18 mouse cellular contexts compared by ENCODE assay signal in the genomic region with DNA sequence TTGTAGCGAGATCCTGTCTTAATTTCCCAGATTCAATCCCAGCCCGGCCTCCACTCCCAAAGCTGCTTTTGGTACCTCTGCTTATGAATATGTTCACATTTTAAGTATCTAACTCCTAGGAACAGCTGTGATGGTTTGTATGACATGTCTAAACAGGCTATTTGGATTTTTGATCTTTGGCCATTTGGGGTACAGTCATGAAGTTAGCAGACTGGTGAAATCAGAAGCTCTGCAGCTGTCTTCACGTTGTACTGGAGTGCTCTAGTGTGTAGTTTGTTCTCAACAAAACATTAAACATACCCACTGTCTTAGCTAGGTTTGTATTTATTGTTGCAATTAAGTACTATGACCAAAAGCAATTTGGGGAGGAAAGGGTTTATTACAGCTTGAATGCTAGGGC. TPM values are rescaled to one million over a fixed set of nuclear protein-coding genes. Genes with fewer than 3 reads are reported as not detected.
A peak's percentile ranks its signal among the peaks of the same experiment; 100 is the strongest.
DNase-seq lines count a peak whose midpoint lies in the region; ATAC-seq and TF ChIP-seq lines count a peak whose summit lies in the region.
"Had no signal": no experiment of that assay in that cellular context is flagged by ENCODE, and none has a peak within 500 bp of the region (broad histone marks: within the 10 kb centered on the region; RNA-seq: fewer than 3 reads in every experiment).

No protein-coding gene starts in this region.

- no peak for DNase-seq in layer of hippocampus, adult 2 months (ENCODE audit: low spot score in 2 of 2)
- no peak for DNase-seq in layer of hippocampus, postnatal 14 days (ENCODE audit: low spot score in 2 of 2)
- DNase-seq in lung, postnatal 25 days (ENCODE audit: low spot score): no peak
- DNase-seq in stomach, postnatal 0 days (ENCODE audit: low spot score): no peak
- DNase-seq in heart, postnatal 36 days: no peak
- DNase-seq in spleen, adult 12 weeks (ENCODE audit: low spot score): no peak
- DNase-seq: adrenal gland, postnatal 10 days; cerebellum, adult 11 months; cerebellum, adult 8-10 months; cerebellum, postnatal 14 days; forebrain, postnatal 0 days; gastrocnemius, adult 2 months; gastrocnemius, postnatal 25 days had no signal

- H3K4me1 ChIP-seq in lung, embryonic 16.5 days (replicated peaks; ENCODE audit: control insufficient read depth, insufficient read depth, low read length): peaks cover 31% of the 10 kb centered on the region
- peaks cover 8% of the 10 kb centered on the region; the same call in 1 of the 2 replicates for H3K4me1 ChIP-seq in stomach, embryonic 15.5 days
- 0 out of 2 replicates have a peak, but pooled peaks cover 2% of the 10 kb centered on the region for H3K4me1 ChIP-seq in stomach, postnatal 0 days (replicated peaks; ENCODE audit: control insufficient read depth, insufficient read depth)

- H3K4me2 ChIP-seq in lung, embryonic 16.5 days (ENCODE audit: low read depth, low read length): no peak overlapping the region
- no peak overlapping the region for H3K4me2 ChIP-seq in stomach, embryonic 15.5 days
- no peak overlapping the region for H3K4me2 ChIP-seq in stomach, postnatal 0 days (replicated peaks; ENCODE audit: low read depth)
- H3K4me2 ChIP-seq: embryonic facial prominence, embryonic 13.5 days; forebrain, embryonic 13.5 days; heart, embryonic 12.5 days had no signal

- ATAC-seq in lung, embryonic 16.5 days (ENCODE audit: low read depth): peak; percentile 79
- no peak for ATAC-seq in stomach, embryonic 15.5 days (ENCODE audit: insufficient read depth, low FRiP score, low read depth)
- no peak for ATAC-seq in stomach, postnatal 0 days (ENCODE audit: low FRiP score, low TSS enrichment)
- ATAC-seq: forebrain, embryonic 13.5 days; forebrain, postnatal 0 days had no signal

- H3K36me3 ChIP-seq in lung, embryonic 16.5 days (ENCODE audit: control insufficient read depth, insufficient read depth, low read length): no peaks in the 10 kb centered on the region
- no peaks in the 10 kb centered on the region for H3K36me3 ChIP-seq in stomach, embryonic 15.5 days
- H3K36me3 ChIP-seq in stomach, postnatal 0 days (ENCODE audit: control insufficient read depth, insufficient read depth, low read length): no peaks in the 10 kb centered on the region
- H3K36me3 ChIP-seq: embryonic facial prominence, embryonic 13.5 days; heart, embryonic 12.5 days had no signal

- no peak overlapping the region for H3K4me3 ChIP-seq in layer of hippocampus, adult 2 months
- H3K4me3 ChIP-seq in lung, embryonic 16.5 days (ENCODE audit: low read length): no peak overlapping the region
- H3K4me3 ChIP-seq in stomach, embryonic 15.5 days (replicated peaks): no peak overlapping the region
- H3K4me3 ChIP-seq in stomach, postnatal 0 days (ENCODE audit: low read depth, low read length): no peak overlapping the region
- H3K4me3 ChIP-seq: embryonic facial prominence, embryonic 13.5 days; forebrain, embryonic 13.5 days; gastrocnemius, adult 2 months; heart, embryonic 12.5 days had no signal

- intact Hi-C loops in heart, postnatal 36 days (cut with DNase I): no loop called here

- TF ChIP-seq EP300 in stomach, postnatal 0 days (optimal IDR thresholded peaks at IDR 0.05): no peak

- H3K9ac ChIP-seq in lung, embryonic 16.5 days (ENCODE audit: low read length): no peak overlapping the region
- H3K9ac ChIP-seq in stomach, embryonic 15.5 days: no peak overlapping the region
- H3K9ac ChIP-seq in stomach, postnatal 0 days (ENCODE audit: low read length): no peak overlapping the region
- H3K9ac ChIP-seq: embryonic facial prominence, embryonic 13.5 days; forebrain, embryonic 13.5 days; forebrain, postnatal 0 days; heart, embryonic 12.5 days had no signal

- no peaks in the 10 kb centered on the region for H3K9me3 ChIP-seq in lung, embryonic 16.5 days (ENCODE audit: control insufficient read depth, low read length)
- H3K9me3 ChIP-seq in stomach, embryonic 15.5 days: no peaks in the 10 kb centered on the region
- no peaks in the 10 kb centered on the region for H3K9me3 ChIP-seq in stomach, postnatal 0 days (ENCODE audit: control insufficient read depth, low read length)
- H3K9me3 ChIP-seq: embryonic facial prominence, embryonic 13.5 days; forebrain, embryonic 13.5 days; heart, embryonic 12.5 days had no signal

- TF ChIP-seq CTCF in layer of hippocampus, adult 2 months (conservative IDR thresholded peaks at IDR 0.05): no peak
- no peak for TF ChIP-seq CTCF in stomach, postnatal 0 days (IDR thresholded peaks at IDR 0.05; ENCODE audit: low read depth)

- H3K27ac ChIP-seq in layer of hippocampus, adult 2 months: peak overlapping the region; percentile 72
- H3K27ac ChIP-seq in lung, embryonic 16.5 days (ENCODE audit: low read length): peak overlapping the region; percentile 79
- peak overlapping the region; percentile 16; the same call in 1 of the 2 replicates for H3K27ac ChIP-seq in stomach, embryonic 15.5 days
- no peak overlapping the region for H3K27ac ChIP-seq in stomach, postnatal 0 days (replicated peaks)
- H3K27ac ChIP-seq: embryonic facial prominence, embryonic 13.5 days; forebrain, embryonic 13.5 days; gastrocnemius, adult 2 months had no signal

- no peaks in the 10 kb centered on the region for H3K27me3 ChIP-seq in lung, embryonic 16.5 days (ENCODE audit: control insufficient read depth, insufficient read depth, low read depth, low read length)
- no peaks in the 10 kb centered on the region for H3K27me3 ChIP-seq in stomach, embryonic 15.5 days (replicated peaks)
- no peaks in the 10 kb centered on the region for H3K27me3 ChIP-seq in stomach, postnatal 0 days (ENCODE audit: control insufficient read depth, insufficient read depth, low read length)
- H3K27me3 ChIP-seq: embryonic facial prominence, embryonic 13.5 days; forebrain, embryonic 13.5 days; heart, embryonic 12.5 days had no signal

- WGBS in lung, embryonic 16.5 days: 61% methylated on average over 3 of the region's 3 CpGs
- WGBS in stomach, embryonic 15.5 days: 68% methylated on average over 3 of the region's 3 CpGs
- 59% methylated on average over 3 of the region's 3 CpGs for WGBS in stomach, postnatal 0 days

RNA-seq across cellular contexts. Expression of a gene that starts 59.7 kb away (rescaled TPM):
- total RNA-seq in layer of hippocampus, adult 2 months (2021): 10 to 100 TPM; 78.2 to 81.5 TPM
- total RNA-seq in layer of hippocampus, postnatal 14 days (2021): 10 to 100 TPM; 66.5 to 70.8 TPM
- 26.0 and 29.1 TPM in 2 replicates for polyA plus RNA-seq in lung, embryonic 16.5 days (2015; fragmentation: Nextera tagmentation; extraction: Ambion mirVana)
- 23.2 and 24.4 TPM in 2 replicates for polyA plus RNA-seq in stomach, embryonic 15.5 days (2015; fragmentation: Nextera tagmentation; extraction: Ambion mirVana)
- polyA plus RNA-seq in stomach, postnatal 0 days (2015; fragmentation: Nextera tagmentation; extraction: Ambion mirVana): 8.9 and 9.0 TPM in 2 replicates
- 10 to 100 TPM; 45.1 to 54.4 TPM for total RNA-seq in heart, postnatal 36 days (2021)
